27 mouse cellular contexts compared by ENCODE assay signal in the genomic region with DNA sequence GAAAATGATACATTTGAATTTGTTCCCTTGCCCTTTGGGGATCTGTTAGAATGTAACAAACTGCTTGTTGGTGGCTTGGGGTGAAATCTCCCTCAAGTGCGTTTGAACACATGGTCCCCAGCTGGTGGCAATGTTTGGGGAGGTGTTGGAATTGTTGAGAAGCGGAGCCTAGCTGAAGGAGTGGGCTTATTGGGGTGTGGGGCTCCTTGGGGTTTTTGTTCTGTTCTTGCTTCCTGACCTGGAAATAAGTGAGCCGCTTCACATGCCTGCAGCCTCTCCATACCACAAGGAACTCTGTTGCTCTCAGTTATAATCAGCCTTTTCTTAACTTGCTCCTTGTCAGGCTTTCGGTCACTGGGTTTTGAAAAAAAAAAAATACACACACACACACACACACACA.
"Had no signal": no experiment of that assay in that cellular context is flagged by ENCODE, and none has a peak within 500 bp of the region (broad histone marks: within the 10 kb centered on the region; RNA-seq: fewer than 3 reads in every experiment).

No protein-coding gene starts in this region.

- H3K27ac ChIP-seq: embryonic facial prominence, embryonic 10.5 days; embryonic facial prominence, embryonic 13.5 days; embryonic facial prominence, embryonic 15.5 days; forebrain, embryonic 10.5 days; forebrain, embryonic 12.5 days; forebrain, embryonic 13.5 days; forebrain, embryonic 15.5 days; gastrocnemius, adult 2 months; heart, adult 2 months had no signal

- H3K9ac ChIP-seq: embryonic facial prominence, embryonic 12.5 days; embryonic facial prominence, embryonic 13.5 days; embryonic facial prominence, embryonic 15.5 days; forebrain, embryonic 12.5 days; forebrain, embryonic 13.5 days; forebrain, embryonic 15.5 days; forebrain, postnatal 0 days had no signal

- H3K4me1 ChIP-seq: embryonic facial prominence, embryonic 15.5 days had no signal

- H3K4me3 ChIP-seq: embryonic facial prominence, embryonic 10.5 days; embryonic facial prominence, embryonic 12.5 days; embryonic facial prominence, embryonic 13.5 days; embryonic facial prominence, embryonic 15.5 days; erythroblast, embryonic 14.5 days; forebrain, embryonic 10.5 days; forebrain, embryonic 12.5 days; forebrain, embryonic 13.5 days; forebrain, embryonic 15.5 days; gastrocnemius, adult 2 months; heart, adult 2 months had no signal

- ATAC-seq: forebrain, embryonic 13.5 days; forebrain, embryonic 14.5 days; forebrain, embryonic 15.5 days; forebrain, embryonic 16.5 days; forebrain, postnatal 0 days had no signal

- H3K9me3 ChIP-seq: embryonic facial prominence, embryonic 10.5 days; embryonic facial prominence, embryonic 12.5 days; embryonic facial prominence, embryonic 13.5 days; embryonic facial prominence, embryonic 15.5 days; forebrain, embryonic 10.5 days; forebrain, embryonic 12.5 days; forebrain, embryonic 13.5 days; forebrain, embryonic 15.5 days had no signal

- H3K4me2 ChIP-seq: embryonic facial prominence, embryonic 12.5 days; embryonic facial prominence, embryonic 13.5 days; embryonic facial prominence, embryonic 15.5 days; forebrain, embryonic 12.5 days; forebrain, embryonic 13.5 days; forebrain, embryonic 15.5 days had no signal

- H3K36me3 ChIP-seq: embryonic facial prominence, embryonic 10.5 days; embryonic facial prominence, embryonic 12.5 days; embryonic facial prominence, embryonic 13.5 days; embryonic facial prominence, embryonic 15.5 days; forebrain, embryonic 10.5 days; forebrain, embryonic 12.5 days; forebrain, embryonic 15.5 days had no signal

- DNase-seq: cerebellum, adult 9-10 months; cerebellum, adult 9-11 months; cerebellum, postnatal 10 days; cerebellum, postnatal 14 days; cerebellum, postnatal 25 days; cerebellum, postnatal 36 days; embryo, embryonic 11 days; forebrain, postnatal 0 days; gastrocnemius, adult 2 months; gastrocnemius, postnatal 10 days; gastrocnemius, postnatal 14 days; gastrocnemius, postnatal 25 days; gastrocnemius, postnatal 36 days; heart, adult 11 months; heart, adult 18-20 months; heart, adult 2 months had no signal

- H3K27me3 ChIP-seq: embryonic facial prominence, embryonic 12.5 days; embryonic facial prominence, embryonic 13.5 days; embryonic facial prominence, embryonic 15.5 days; forebrain, embryonic 12.5 days; forebrain, embryonic 13.5 days; forebrain, embryonic 15.5 days had no signal
